Mouse (Mus musculus) liver, embryonic 14.5 days (tissue): ENCODE measurements at regions not wholly inside any gene's neighbourhood (a gene's known extent, or its start where the extent isn't known, plus 50 kb on each side); places are given as distances from the start of the nearest gene placed in this dataset.

Experiments
- ATAC-seq: fragments of 200-750 bp; cut with Nextera tagmentation; 2 replicates; pipeline ENCODE4 v1.8.0; 2017; ENCODE audit warnings: moderate number of reproducible peaks, mild to moderate bottlenecking, moderate library complexity; ENCODE audit not compliant: insufficient read depth
- DNase-seq, 3 experiments: peaks; one replicate each; pipeline ENCODE4 v3.0.0-alpha.2; 2012 to 2013; ENCODE audit warnings: low read depth in 3 of 3, low spot score in 3 of 3
- H3K27ac ChIP-seq: fragments of 300-500 bp; sonication (generic); 2 replicates; pipeline ENCODE4 v1.5.1; 2014; ENCODE audit warnings: moderate library complexity, mild to moderate bottlenecking, control low read depth, inconsistent platforms
- H3K27me3 ChIP-seq: fragments of 300-500 bp; sonication (generic); 2 replicates; pipeline ENCODE4 v1.6.1; 2014; ENCODE audit warnings: mild to moderate bottlenecking, low read length, moderate library complexity; ENCODE audit not compliant: control insufficient read depth, insufficient read depth
- H3K36me3 ChIP-seq: fragments of 300-500 bp; sonication (generic); replicated peaks from 2 replicates; pipeline ENCODE4 v1.6.1; 2014; ENCODE audit warnings: low read depth; ENCODE audit not compliant: control insufficient read depth, insufficient read depth
- H3K4me1 ChIP-seq, 2 experiments: fragments of 200-500 bp in 1 of 2; fragments of 300-500 bp in 1 of 2; sonication (generic) in 1 of 2; replicated peaks; 2 replicates each; pipeline ENCODE4 v1.6.1; 2012 to 2014; ENCODE audit warnings: antibody characterized with exemption in 1 of 2, inconsistent platforms in 1 of 2, low read length in 1 of 2; ENCODE audit not compliant: control insufficient read depth in 2 of 2, insufficient read depth in 2 of 2
- H3K4me2 ChIP-seq: fragments of 300-500 bp; sonication (generic); 2 replicates; pipeline ENCODE4 v1.6.1; 2014; ENCODE audit warnings: low read depth, mild to moderate bottlenecking, control low read depth, moderate library complexity
- H3K4me3 ChIP-seq, 2 experiments: fragments of 200-500 bp in 1 of 2; fragments of 300-500 bp in 1 of 2; sonication (generic) in 1 of 2; 2 replicates each; pipeline ENCODE4 v1.5.1; 2012 to 2014; ENCODE audit warnings: low read depth in 2 of 2, low read length in 2 of 2, mild to moderate bottlenecking in 2 of 2, control low read depth in 1 of 2, inconsistent platforms in 1 of 2, moderate library complexity in 1 of 2; ENCODE audit not compliant: insufficient read depth in 1 of 2
- H3K9ac ChIP-seq: fragments of 300-500 bp; sonication (generic); replicated peaks from 2 replicates; pipeline ENCODE4 v1.6.1; 2014; ENCODE audit warnings: mild to moderate bottlenecking, control low read depth, moderate library complexity
- H3K9me3 ChIP-seq: fragments of 300-500 bp; sonication (generic); 2 replicates; pipeline ENCODE4 v1.6.1; 2016; ENCODE audit warnings: low read length, mixed read lengths; ENCODE audit not compliant: control insufficient read depth
- CTCF ChIP-seq: IDR thresholded peaks from 2 replicates; pipeline ENCODE4 v1.5.1; 2016; ENCODE audit warnings: antibody characterized with exemption, low read depth, control low read depth
- EP300 ChIP-seq: IDR thresholded peaks from 2 replicates; pipeline ENCODE4 v1.6.1; 2016; ENCODE audit warnings: antibody characterized with exemption, low read depth
- WGBS: fragments of 180-500 bp; shearing (Covaris S2); extraction: QIAGEN DNeasy Blood & Tissue Kit; methylation state at CpG from one replicate; pipeline ENCODE4 v1.1.7; 2014; ENCODE audit not compliant: insufficient replicate concordance; 5-methylcytosine and 5-hydroxymethylcytosine counted together

DNA sequence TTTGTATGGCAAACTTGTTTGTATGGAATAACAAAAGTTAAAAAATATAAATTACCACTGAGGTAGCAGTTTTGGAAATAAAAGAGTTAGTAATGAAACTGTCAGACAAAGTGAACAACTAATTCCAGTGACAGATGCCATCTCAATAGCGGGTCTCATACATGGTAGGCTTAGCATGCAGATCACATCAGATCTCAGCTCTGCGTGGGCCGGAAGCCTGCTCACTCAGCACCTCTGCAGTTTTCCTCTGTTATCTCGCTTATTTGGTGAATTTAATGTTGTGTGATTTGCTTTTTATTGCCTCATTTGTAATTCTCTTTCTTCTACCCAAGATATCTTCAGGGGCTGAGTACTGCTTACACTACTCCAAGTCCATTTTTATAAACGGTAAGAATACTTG lies 527.9 kb downstream of the Tm4sf1 start:
- Histone ChIP-seq H3K9me3 (no peaks in the 10 kb centered on the region), H3K4me2 (no peak overlapping the region), H3K4me1 (no peaks in the 10 kb centered on the region), H3K9ac (no peak overlapping the region), H3K27ac (no peak overlapping the region), H3K36me3 (no peaks in the 10 kb centered on the region), H3K4me3 (no peak overlapping the region), H3K27me3 (no peaks in the 10 kb centered on the region)
- no peak for DNase-seq
- WGBS, result 59% methylated on average over 5 of the region's 5 CpGs
- no peak for TF ChIP-seq CTCF
- no peak for TF ChIP-seq EP300
- no peak for ATAC-seq

DNA sequence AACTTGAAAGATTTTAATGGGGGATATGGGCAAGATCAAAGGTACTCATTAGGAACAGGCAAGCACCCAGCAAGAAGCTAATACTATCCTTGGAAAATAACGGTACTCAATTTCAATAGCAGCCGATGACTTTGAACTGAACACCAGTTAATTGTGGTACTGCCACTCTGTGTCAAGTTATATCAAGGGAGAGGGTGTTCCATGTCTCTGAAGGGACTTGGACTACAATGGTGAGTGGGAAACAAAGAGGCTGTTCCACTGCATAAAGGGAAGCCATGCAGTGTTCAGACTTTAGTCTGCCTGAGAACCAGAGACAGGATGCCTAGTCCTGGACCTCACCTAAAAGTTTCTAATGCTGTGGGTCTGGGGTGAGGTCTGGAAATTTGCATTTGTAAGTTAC lies 531.6 kb downstream of the Tm4sf1 start:
- no peaks in the 10 kb centered on the region for H3K4me1 ChIP-seq
- no peaks in the 10 kb centered on the region for H3K9me3 ChIP-seq
- H3K27ac ChIP-seq, result no peak overlapping the region
- H3K27me3 ChIP-seq, result no peaks in the 10 kb centered on the region
- no peak for DNase-seq
- no peak for ATAC-seq
- no peak overlapping the region for H3K4me2 ChIP-seq
- H3K36me3 ChIP-seq, result no peaks in the 10 kb centered on the region
- 72% methylated on average over 2 of the region's 2 CpGs for WGBS
- no peak for TF ChIP-seq EP300
- TF ChIP-seq CTCF, result no peak
- no peak overlapping the region for H3K4me3 ChIP-seq
- H3K9ac ChIP-seq, result no peak overlapping the region

DNA sequence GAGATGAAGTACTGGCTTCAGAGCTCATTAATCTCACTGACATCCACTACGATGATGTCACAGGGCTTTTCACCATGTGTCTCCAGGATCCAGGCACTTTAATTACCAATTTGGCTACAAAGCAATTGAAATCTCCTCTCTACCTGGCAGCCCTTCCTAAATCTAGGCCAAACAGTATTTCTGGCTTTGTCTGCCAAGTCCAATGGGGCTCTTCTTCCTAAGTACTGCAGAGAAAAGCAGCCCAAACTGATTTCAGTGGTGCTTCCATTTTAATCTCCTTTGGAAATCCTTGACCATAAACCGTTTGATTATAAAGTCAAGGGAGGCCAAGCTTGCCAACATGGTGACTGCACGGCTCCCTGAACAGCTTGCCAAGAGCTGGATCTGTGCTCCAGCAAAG lies 534.7 kb downstream of the Tm4sf1 start:
- H3K27ac ChIP-seq, result no peak overlapping the region
- H3K9me3 ChIP-seq, result no peaks in the 10 kb centered on the region
- no peak overlapping the region for H3K4me3 ChIP-seq
- DNase-seq (no peak), ATAC-seq (no peak)
- H3K4me1 ChIP-seq, result no peaks in the 10 kb centered on the region
- TF ChIP-seq CTCF (no peak), EP300 (no peak)
- no peak overlapping the region for H3K4me2 ChIP-seq
- no peaks in the 10 kb centered on the region for H3K36me3 ChIP-seq
- WGBS, result 64% methylated on average over 3 of the region's 3 CpGs
- H3K27me3 ChIP-seq, result no peaks in the 10 kb centered on the region
- no peak overlapping the region for H3K9ac ChIP-seq

DNA sequence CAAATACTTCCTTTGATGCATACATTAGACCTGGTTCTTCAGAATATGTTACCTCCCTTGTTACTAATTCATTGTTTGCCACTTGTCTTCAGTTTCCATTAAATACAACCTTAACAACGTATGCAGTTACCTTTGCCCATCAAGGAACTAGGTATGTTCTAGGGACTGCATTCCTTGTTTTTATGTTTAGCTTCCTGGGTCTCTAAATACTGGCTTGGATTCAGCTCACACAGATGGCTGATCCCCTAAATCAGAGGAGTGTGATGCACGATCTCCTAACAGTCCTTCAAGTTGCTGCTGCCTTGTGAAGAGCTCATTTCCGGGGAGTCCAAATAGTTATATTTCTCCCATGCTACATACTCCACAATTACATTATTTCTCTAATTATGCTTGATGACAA lies 537.5 kb downstream of the Tm4sf1 start:
- TF ChIP-seq CTCF (no peak), EP300 (no peak)
- H3K27me3 ChIP-seq, result no peaks in the 10 kb centered on the region
- no peak overlapping the region for H3K4me2 ChIP-seq
- H3K4me1 ChIP-seq, result no peaks in the 10 kb centered on the region
- WGBS, result 67% methylated on average over 3 of the region's 3 CpGs
- no peak overlapping the region for H3K9ac ChIP-seq
- no peaks in the 10 kb centered on the region for H3K36me3 ChIP-seq
- ATAC-seq (no peak), DNase-seq (no peak)
- H3K4me3 ChIP-seq, result no peak overlapping the region
- no peaks in the 10 kb centered on the region for H3K9me3 ChIP-seq
- no peak overlapping the region for H3K27ac ChIP-seq

DNA sequence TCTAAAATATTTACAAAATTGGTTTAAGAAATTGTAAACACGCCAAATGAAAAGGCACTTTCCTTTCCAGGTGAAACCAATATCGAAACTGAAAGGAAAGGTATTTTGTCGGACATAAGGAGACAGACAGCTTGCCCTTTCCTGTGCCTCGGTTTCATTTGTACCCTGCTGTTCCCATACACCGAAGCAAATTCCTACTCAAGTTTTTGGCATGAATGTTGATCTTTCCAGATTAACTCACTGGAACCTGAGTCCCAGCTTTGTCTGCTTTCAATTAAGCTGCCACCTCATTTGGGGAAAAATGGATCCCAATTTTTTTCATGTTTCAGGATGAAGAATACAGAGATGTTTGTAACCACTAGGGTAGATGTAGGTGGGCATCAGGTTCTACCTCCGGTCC lies 537.9 kb downstream of the Tm4sf1 start:
- no peak overlapping the region for H3K4me3 ChIP-seq
- no peaks in the 10 kb centered on the region for H3K36me3 ChIP-seq
- ATAC-seq (no peak), DNase-seq (no peak)
- no peak overlapping the region for H3K9ac ChIP-seq
- H3K4me2 ChIP-seq, result no peak overlapping the region
- H3K27me3 ChIP-seq, result no peaks in the 10 kb centered on the region
- H3K9me3 ChIP-seq, result no peaks in the 10 kb centered on the region
- 63% methylated on average over 6 of the region's 6 CpGs for WGBS
- TF ChIP-seq CTCF, result no peak
- no peak for TF ChIP-seq EP300
- H3K27ac ChIP-seq, result no peak overlapping the region
- H3K4me1 ChIP-seq, result no peaks in the 10 kb centered on the region
